In genomic region chr8:128549738-128550137, GRCm38 (mm10) we compare ENCODE assay signal across 18 mouse cellular contexts.
"Had no signal": no experiment of that assay in that cellular context is flagged by ENCODE, and none has a peak within 500 bp of the region (broad histone marks: within the 10 kb centered on the region; RNA-seq: fewer than 3 reads in every experiment).

No protein-coding gene starts in this region.

- H3K9ac ChIP-seq: intestine, embryonic 15.5 days; limb, embryonic 15.5 days; liver, embryonic 13.5 days; liver, postnatal 0 days; lung, embryonic 15.5 days; midbrain, embryonic 13.5 days; neural tube, embryonic 12.5 days; stomach, embryonic 15.5 days had no signal

- ATAC-seq: intestine, embryonic 15.5 days; liver, postnatal 0 days; midbrain, embryonic 13.5 days had no signal

- H3K4me3 ChIP-seq: intestine, embryonic 15.5 days; layer of hippocampus, adult 2 months; left cerebral cortex, adult 2 months; limb, embryonic 15.5 days; liver, embryonic 13.5 days; lung, embryonic 15.5 days; midbrain, embryonic 13.5 days; neural tube, embryonic 12.5 days; stomach, embryonic 15.5 days had no signal

- H3K36me3 ChIP-seq: intestine, embryonic 15.5 days; limb, embryonic 15.5 days; liver, embryonic 13.5 days; lung, embryonic 15.5 days; midbrain, embryonic 13.5 days; neural tube, embryonic 12.5 days; stomach, embryonic 15.5 days had no signal

- H3K9me3 ChIP-seq: intestine, embryonic 15.5 days; limb, embryonic 15.5 days; liver, embryonic 13.5 days; lung, embryonic 15.5 days; midbrain, embryonic 13.5 days; neural tube, embryonic 12.5 days; stomach, embryonic 15.5 days had no signal

- H3K27ac ChIP-seq: intestine, embryonic 15.5 days; layer of hippocampus, adult 2 months; left cerebral cortex, adult 2 months; limb, embryonic 15.5 days; liver, embryonic 13.5 days; lung, embryonic 15.5 days; macrophage; midbrain, embryonic 13.5 days; neural tube, embryonic 12.5 days; stomach, embryonic 15.5 days had no signal

- DNase-seq: kidney, adult 18-20 months; kidney, postnatal 10 days; kidney, postnatal 4 days; liver, embryonic 13.5 days; liver, postnatal 0 days; lung, postnatal 14 days; right cerebral cortex, postnatal 14 days; thymus, adult 2 months; thymus, postnatal 36 days had no signal

- H3K27me3 ChIP-seq: intestine, embryonic 15.5 days; limb, embryonic 15.5 days; liver, embryonic 13.5 days; lung, embryonic 15.5 days; midbrain, embryonic 13.5 days; neural tube, embryonic 12.5 days; stomach, embryonic 15.5 days had no signal

- H3K4me2 ChIP-seq: intestine, embryonic 15.5 days; limb, embryonic 15.5 days; liver, embryonic 13.5 days; lung, embryonic 15.5 days; midbrain, embryonic 13.5 days; neural tube, embryonic 12.5 days; stomach, embryonic 15.5 days had no signal

- H3K4me1 ChIP-seq: intestine, embryonic 15.5 days; liver, embryonic 13.5 days; midbrain, embryonic 13.5 days; neural tube, embryonic 12.5 days; stomach, embryonic 15.5 days had no signal
